Mouse (Mus musculus): ENCODE results near the gene Coa5. TPM values are rescaled to one million over a fixed set of nuclear protein-coding genes. Genes with fewer than 3 reads are reported as not detected.

The Coa5 gene
- total and polyA plus RNA-seq, 2 experiments = 41.6 to 45.8 TPM

DNA sequence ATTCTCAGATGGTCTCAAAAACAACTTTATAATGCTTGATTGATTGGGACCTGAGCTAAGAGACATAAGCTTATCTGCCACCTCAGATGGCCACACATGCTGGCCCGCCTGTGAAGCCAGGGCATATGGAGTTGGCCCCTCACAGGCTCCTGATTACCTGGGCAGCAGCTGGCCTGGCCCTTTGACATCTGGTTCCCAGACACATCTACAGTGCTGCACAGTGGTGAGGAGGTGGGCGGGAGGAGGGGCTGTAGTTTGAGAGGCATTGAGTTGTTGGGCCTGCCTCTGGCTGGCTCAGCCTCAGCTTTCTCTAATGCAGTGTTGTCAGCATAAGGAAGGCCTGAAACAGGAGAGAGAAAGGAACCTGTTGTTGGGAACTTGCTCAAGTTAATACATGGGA is 53.2 kb downstream of the Coa5 start:
- no peaks in the 10 kb centered on the region for H3K27me3 ChIP-seq (ENCODE audit: control insufficient read depth, insufficient read depth, low read length)
- DNase-seq (ENCODE audit: extremely low read depth, low read depth, low spot score) = no peak
- H3K4me3 ChIP-seq (ENCODE audit: insufficient read depth, low read depth, low read length) = no peak overlapping the region
- H3K27ac ChIP-seq (replicated peaks; ENCODE audit: insufficient read depth, low read depth, low read length) = no peak overlapping the region
- no peaks in the 10 kb centered on the region for H3K79me2 ChIP-seq (ENCODE audit: control insufficient read depth, insufficient read depth, low read length)
- peaks cover 10% of the 10 kb centered on the region for H3K36me3 ChIP-seq (ENCODE audit: control insufficient read depth, insufficient read depth, low read length)
- TF ChIP-seq POLR2A (IDR thresholded peaks at IDR 0.05; ENCODE audit: extremely low read depth, insufficient read depth, low read length) (no peak), CTCF (IDR thresholded peaks at IDR 0.05; ENCODE audit: low read depth, low read length) (no peak)
- H3K4me1 ChIP-seq (ENCODE audit: control insufficient read depth, insufficient read depth, low read length) = no peaks in the 10 kb centered on the region
- no peak overlapping the region for H3K9ac ChIP-seq (ENCODE audit: low read depth, low read length)
- 93% methylated on average over 2 of the region's 2 CpGs for WGBS

DNA sequence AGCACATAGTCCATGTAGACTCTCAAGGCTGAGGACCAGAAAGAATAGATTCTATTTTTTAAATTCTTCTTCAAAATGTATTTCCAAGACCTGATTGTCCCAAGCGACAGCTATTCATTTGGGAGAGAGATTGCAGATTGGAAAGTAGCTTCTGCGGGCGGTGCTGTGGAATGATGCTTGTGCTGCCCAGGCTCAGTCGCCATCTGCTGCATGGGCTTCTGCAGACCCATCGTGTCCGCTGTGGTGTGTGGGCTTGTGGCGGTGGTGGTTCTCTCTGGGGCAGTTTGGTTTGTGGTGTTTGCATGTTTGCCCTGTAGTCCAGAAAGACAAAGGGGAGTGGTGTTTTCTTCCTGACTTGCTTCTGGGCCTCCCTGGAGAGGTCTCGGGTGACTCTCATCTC is 53.7 kb downstream of the Coa5 start:
- DNase-seq (ENCODE audit: extremely low read depth, low read depth, low spot score) = no peak
- Histone ChIP-seq H3K4me3 (ENCODE audit: insufficient read depth, low read depth, low read length) (no peak overlapping the region), H3K36me3 (ENCODE audit: control insufficient read depth, insufficient read depth, low read length) (peaks cover 14% of the 10 kb centered on the region), H3K79me2 (ENCODE audit: control insufficient read depth, insufficient read depth, low read length) (no peaks in the 10 kb centered on the region), H3K9ac (ENCODE audit: low read depth, low read length) (no peak overlapping the region), H3K27ac (replicated peaks; ENCODE audit: insufficient read depth, low read depth, low read length) (no peak overlapping the region), H3K27me3 (ENCODE audit: control insufficient read depth, insufficient read depth, low read length) (no peaks in the 10 kb centered on the region), H3K4me1 (ENCODE audit: control insufficient read depth, insufficient read depth, low read length) (no peaks in the 10 kb centered on the region)
- TF ChIP-seq POLR2A (IDR thresholded peaks at IDR 0.05; ENCODE audit: extremely low read depth, insufficient read depth, low read length) (no peak), CTCF (IDR thresholded peaks at IDR 0.05; ENCODE audit: low read depth, low read length) (no peak)
- 98% methylated on average over 8 of the region's 8 CpGs for WGBS

DNA sequence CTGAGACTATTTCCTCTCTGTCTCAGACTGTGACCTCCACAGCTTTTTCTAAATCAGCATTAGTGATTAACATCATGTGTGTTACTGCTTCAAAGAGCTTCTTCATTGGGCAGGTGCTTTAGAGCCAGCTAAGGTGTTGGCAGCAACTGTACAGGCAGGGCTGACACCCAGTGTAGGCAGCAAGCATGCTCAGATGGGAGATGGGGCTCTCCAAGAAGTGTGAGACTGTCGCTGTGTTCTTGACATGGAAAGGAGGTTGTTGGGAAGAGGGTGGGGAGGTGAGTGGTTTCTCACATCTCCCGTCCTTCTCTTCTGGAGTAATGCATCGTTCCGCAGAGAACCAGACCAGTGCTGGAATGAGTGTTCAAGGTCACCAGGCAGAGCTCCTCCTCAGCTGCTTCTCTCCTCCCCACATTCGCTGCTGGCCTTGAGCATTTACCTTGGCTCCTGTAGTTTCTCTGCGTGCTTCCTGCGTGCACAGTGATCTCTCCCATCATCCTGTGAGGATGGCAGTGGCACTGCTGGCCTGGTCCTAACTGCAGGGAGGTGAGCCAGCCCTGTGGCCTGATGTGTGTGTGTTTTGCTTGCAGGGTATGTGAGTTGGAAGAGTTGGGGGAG is 61.0 kb downstream of the Coa5 start:
- H3K36me3 ChIP-seq (ENCODE audit: control insufficient read depth, insufficient read depth, low read length) = peaks cover 26% of the 10 kb centered on the region
- no peak overlapping the region for H3K4me3 ChIP-seq (ENCODE audit: insufficient read depth, low read depth, low read length)
- no peaks in the 10 kb centered on the region for H3K79me2 ChIP-seq (ENCODE audit: control insufficient read depth, insufficient read depth, low read length)
- no peak overlapping the region for H3K27ac ChIP-seq (replicated peaks; ENCODE audit: insufficient read depth, low read depth, low read length)
- WGBS = 87% methylated on average over 7 of the region's 7 CpGs
- no peak for TF ChIP-seq POLR2A (IDR thresholded peaks at IDR 0.05; ENCODE audit: extremely low read depth, insufficient read depth, low read length)
- TF ChIP-seq CTCF (IDR thresholded peaks at IDR 0.05; ENCODE audit: low read depth, low read length) = no peak
- H3K27me3 ChIP-seq (ENCODE audit: control insufficient read depth, insufficient read depth, low read length) = no peaks in the 10 kb centered on the region
- DNase-seq (ENCODE audit: extremely low read depth, low read depth, low spot score) = no peak
- no peaks in the 10 kb centered on the region for H3K4me1 ChIP-seq (ENCODE audit: control insufficient read depth, insufficient read depth, low read length)
- no peak overlapping the region for H3K9ac ChIP-seq (ENCODE audit: low read depth, low read length)

DNA sequence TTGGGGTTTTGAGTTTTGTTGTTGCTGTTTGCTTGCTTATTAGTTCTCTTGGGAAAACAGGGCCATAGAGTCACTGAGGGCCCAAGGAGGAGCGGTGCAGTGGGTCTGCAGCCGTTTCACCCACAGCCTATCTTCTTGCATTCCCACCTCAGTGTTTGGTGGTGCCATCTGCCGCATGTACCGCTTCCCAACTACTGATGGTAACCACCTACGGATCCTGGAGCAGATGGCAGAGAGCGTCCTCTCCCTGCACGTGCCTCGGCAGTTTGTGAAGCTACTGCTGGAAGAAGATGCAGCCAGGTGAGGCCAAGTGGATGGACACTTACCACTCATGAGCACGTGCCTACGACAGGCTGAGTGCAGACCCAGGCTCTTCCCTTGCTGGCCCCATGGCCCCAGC is 61.8 kb downstream of the Coa5 start:
- H3K36me3 ChIP-seq (ENCODE audit: control insufficient read depth, insufficient read depth, low read length) = peaks cover 26% of the 10 kb centered on the region

More for the DNA sequence above, 61.8 kb downstream of the Coa5 start:
- no peak overlapping the region for H3K4me3 ChIP-seq (ENCODE audit: insufficient read depth, low read depth, low read length)
- no peaks in the 10 kb centered on the region for H3K79me2 ChIP-seq (ENCODE audit: control insufficient read depth, insufficient read depth, low read length)
- DNase-seq (ENCODE audit: extremely low read depth, low read depth, low spot score) = no peak
- H3K27me3 ChIP-seq (ENCODE audit: control insufficient read depth, insufficient read depth, low read length) = no peaks in the 10 kb centered on the region
- no peaks in the 10 kb centered on the region for H3K4me1 ChIP-seq (ENCODE audit: control insufficient read depth, insufficient read depth, low read length)
- 95% methylated on average over 10 of the region's 10 CpGs for WGBS
- H3K9ac ChIP-seq (ENCODE audit: low read depth, low read length) = no peak overlapping the region
- no peak for TF ChIP-seq POLR2A (IDR thresholded peaks at IDR 0.05; ENCODE audit: extremely low read depth, insufficient read depth, low read length)
- TF ChIP-seq CTCF (IDR thresholded peaks at IDR 0.05; ENCODE audit: low read depth, low read length) = no peak
- H3K27ac ChIP-seq (replicated peaks; ENCODE audit: insufficient read depth, low read depth, low read length) = no peak overlapping the region

Other genes starting within 250 kb of the Coa5 start
- not detected in 2 replicates for gene Cnga3, start 215.7 kb downstream of the Coa5 start, total RNA-seq (2014; rRNA removed)
- not detected in 2 replicates for gene Cnga3, start 215.7 kb downstream of the Coa5 start, polyA plus RNA-seq (2012; rRNA removed)
- gene Inpp4a, start 130.2 kb downstream of the Coa5 start, total RNA-seq (2014; rRNA removed) = 12.4 and 19.2 TPM in 2 replicates
- 8.1 and 8.2 TPM in 2 replicates for gene Inpp4a, start 130.2 kb downstream of the Coa5 start, polyA plus RNA-seq (2012; rRNA removed)
- gene Unc50, start within 50 bp of the Coa5 start, total RNA-seq (2014; rRNA removed) = 49.3 and 51.4 TPM in 2 replicates
- gene Unc50, start within 50 bp of the Coa5 start, polyA plus RNA-seq (2012; rRNA removed) = 38.1 and 39.8 TPM in 2 replicates
- 1.2 and 1.5 TPM in 2 replicates for gene Mgat4a, start 110.9 kb upstream of the Coa5 start, total RNA-seq (2014; rRNA removed)
- gene Mgat4a, start 110.9 kb upstream of the Coa5 start, polyA plus RNA-seq (2012; rRNA removed) = 0.17 and 0.21 TPM in 2 replicates